Mouse (Mus musculus) T-helper 17 cell (primary cell): ENCODE data around the gene Celsr1.

ENCODE experiments used
- in situ Hi-C, 2 experiments: fragments of 300-600 bp; cut with MboI, MseI; formaldehyde crosslinking; loops; 1 replicate in 1 of 2; 2 replicates in 1 of 2; pipeline ENCODE4 v1.15.1; 2025; ENCODE audit warnings: high pct_unique_total_duplicates in 2 of 2

Gene Celsr1

GRCm38 (mm10) chr15:86033191-86033841, at the start of gene Celsr1:
Celsr1 (minus strand) TSS chr15:86033777.
- in situ Hi-C loops: no loop called here

- in situ Hi-C loops: no loop called here
Measured at GRCm38 (mm10) chr15:86083261-86083741, 49.7 kb upstream of the Celsr1 start.

GRCm38 (mm10) chr15:86082551-86082961, 49.0 kb upstream of the Celsr1 start:
- in situ Hi-C loops: no loop called here

- in situ Hi-C loops: no loop called here
Measured at GRCm38 (mm10) chr15:86081654-86082053, 48.1 kb upstream of the Celsr1 start.

- in situ Hi-C loops: no loop called here
Measured at GRCm38 (mm10) chr15:86080408-86080807, 46.8 kb upstream of the Celsr1 start.

- in situ Hi-C loops: no loop called here
Measured at GRCm38 (mm10) chr15:86079876-86080275, 46.3 kb upstream of the Celsr1 start.

GRCm38 (mm10) chr15:86079467-86079866, 45.9 kb upstream of the Celsr1 start:
- in situ Hi-C loops: no loop called here

- in situ Hi-C loops: no loop called here
Measured at GRCm38 (mm10) chr15:86078481-86079216, 45.1 kb upstream of the Celsr1 start.

GRCm38 (mm10) chr15:86077934-86078333, 44.4 kb upstream of the Celsr1 start:
- in situ Hi-C loops: no loop called here

GRCm38 (mm10) chr15:86076378-86076777, 42.8 kb upstream of the Celsr1 start:
- in situ Hi-C loops: no loop called here

- in situ Hi-C loops: no loop called here
Measured at GRCm38 (mm10) chr15:86076048-86076315, 42.4 kb upstream of the Celsr1 start.

- in situ Hi-C loops: no loop called here
Measured at GRCm38 (mm10) chr15:86075305-86076047, 41.9 kb upstream of the Celsr1 start.

GRCm38 (mm10) chr15:86074171-86074937, 40.8 kb upstream of the Celsr1 start:
- in situ Hi-C loops: no loop called here

GRCm38 (mm10) chr15:86071166-86071565, 37.6 kb upstream of the Celsr1 start:
- in situ Hi-C loops: no loop called here

- in situ Hi-C loops: no loop called here
Measured at GRCm38 (mm10) chr15:86070368-86070767, 36.8 kb upstream of the Celsr1 start.

- in situ Hi-C loops: no loop called here
Measured at GRCm38 (mm10) chr15:86069011-86069791, 35.6 kb upstream of the Celsr1 start.

- in situ Hi-C loops: no loop called here
Measured at GRCm38 (mm10) chr15:86067941-86068495, 34.4 kb upstream of the Celsr1 start.

- in situ Hi-C loops: no loop called here
Measured at GRCm38 (mm10) chr15:86067581-86067910, 34.0 kb upstream of the Celsr1 start.

GRCm38 (mm10) chr15:86066836-86067580, 33.4 kb upstream of the Celsr1 start:
- in situ Hi-C loops: no loop called here

GRCm38 (mm10) chr15:86065367-86065766, 31.8 kb upstream of the Celsr1 start:
- in situ Hi-C loops: no loop called here
